22 mouse cellular contexts compared by ENCODE assay signal in genomic region chr1:163159911-163160310, GRCm38 (mm10).
DNase-seq lines count a peak whose midpoint lies in the region; ATAC-seq lines count a peak whose summit lies in the region.
"Had no signal": no experiment of that assay in that cellular context is flagged by ENCODE, and none has a peak within 500 bp of the region (broad histone marks: within the 10 kb centered on the region; RNA-seq: fewer than 3 reads in every experiment).

No protein-coding gene starts in this region.

- no peaks in the 10 kb centered on the region for H3K27me3 ChIP-seq in limb, embryonic 11.5 days (ENCODE audit: control insufficient read depth, insufficient read depth, low read length)
- H3K27me3 ChIP-seq in limb, embryonic 10.5 days (ENCODE audit: low read depth, poor library complexity, severe bottlenecking), result no peaks in the 10 kb centered on the region
- no peaks in the 10 kb centered on the region for H3K27me3 ChIP-seq in kidney, embryonic 14.5 days (ENCODE audit: control insufficient read depth, insufficient read depth, low read length)
- H3K27me3 ChIP-seq: heart, embryonic 12.5 days; limb, embryonic 15.5 days; midbrain, embryonic 13.5 days had no signal

- H3K4me1 ChIP-seq in limb, embryonic 11.5 days (ENCODE audit: control insufficient read depth, insufficient read depth, low read length), result peaks cover 10% of the 10 kb centered on the region
- peaks cover 36% of the 10 kb centered on the region for H3K4me1 ChIP-seq in limb, embryonic 10.5 days
- H3K4me1 ChIP-seq in kidney, embryonic 14.5 days (ENCODE audit: control insufficient read depth, insufficient read depth, low read length), result no peaks in the 10 kb centered on the region
- H3K4me1 ChIP-seq: heart, embryonic 12.5 days; limb, embryonic 15.5 days; midbrain, embryonic 13.5 days had no signal

- H3K4me3 ChIP-seq in limb, embryonic 11.5 days (ENCODE audit: low read depth, low read length), result no peak overlapping the region
- no peak overlapping the region for H3K4me3 ChIP-seq in limb, embryonic 10.5 days
- H3K4me3 ChIP-seq in kidney, embryonic 14.5 days (ENCODE audit: low read length), result no peak overlapping the region
- H3K4me3 ChIP-seq: gastrocnemius, adult 2 months; heart, embryonic 12.5 days; limb, embryonic 15.5 days; midbrain, embryonic 13.5 days had no signal

- no peak overlapping the region for H3K4me2 ChIP-seq in limb, embryonic 11.5 days (ENCODE audit: low read depth, severe bottlenecking)
- no peak overlapping the region for H3K4me2 ChIP-seq in kidney, embryonic 14.5 days (replicated peaks; ENCODE audit: low read depth, low read length)
- H3K4me2 ChIP-seq: heart, embryonic 12.5 days; limb, embryonic 15.5 days; midbrain, embryonic 13.5 days had no signal

- H3K36me3 ChIP-seq in limb, embryonic 11.5 days (ENCODE audit: control insufficient read depth, insufficient read depth, low read length), result no peaks in the 10 kb centered on the region
- H3K36me3 ChIP-seq in limb, embryonic 10.5 days, result no peaks in the 10 kb centered on the region
- H3K36me3 ChIP-seq in kidney, embryonic 14.5 days (ENCODE audit: control insufficient read depth, insufficient read depth, low read length), result no peaks in the 10 kb centered on the region
- H3K36me3 ChIP-seq: heart, embryonic 12.5 days; limb, embryonic 15.5 days; midbrain, embryonic 13.5 days had no signal

- DNase-seq in limb, embryonic 11.5 days (ENCODE audit: low spot score), result no peak
- no peak for DNase-seq in limb, embryonic 10.5 days (ENCODE audit: low spot score)
- peak; percentile 69 for DNase-seq in embryo, embryonic 11 days
- peak; percentile 59 for DNase-seq in mesoderm, embryonic 11.5 days (ENCODE audit: low read depth, low spot score)
- no peak for DNase-seq in right cerebral cortex, postnatal 4 days
- DNase-seq in heart, adult 9 months (ENCODE audit: low spot score in 2 of 2), result no peak
- no peak for DNase-seq in layer of hippocampus, postnatal 10 days (ENCODE audit: low spot score in 2 of 2)
- DNase-seq: adrenal gland, adult 8-10 months; cerebellum, adult 9-11 months; forebrain, postnatal 0 days; gastrocnemius, adult 2 months; heart, postnatal 14 days; layer of hippocampus, postnatal 36 days; right cerebral cortex, postnatal 14 days; thymus, postnatal 14 days had no signal

- H3K27ac ChIP-seq in limb, embryonic 11.5 days (replicated peaks; ENCODE audit: low read depth, low read length), result peak overlapping the region; percentile 40; the same call in 1 of the 2 replicates
- H3K27ac ChIP-seq in limb, embryonic 10.5 days, result no peak overlapping the region
- H3K27ac ChIP-seq in kidney, embryonic 14.5 days (ENCODE audit: low read depth, low read length), result no peak overlapping the region
- H3K27ac ChIP-seq: gastrocnemius, adult 2 months; limb, embryonic 15.5 days; midbrain, embryonic 13.5 days had no signal

- peak; percentile 31; the same call in 1 of the 2 replicates for ATAC-seq in limb, embryonic 11.5 days (ENCODE audit: insufficient number of reproducible peaks, low FRiP score, low TSS enrichment, low read depth)
- ATAC-seq in kidney, embryonic 14.5 days (ENCODE audit: low FRiP score, low TSS enrichment), result peak; percentile 57; the same call in 1 of the 2 replicates
- ATAC-seq: forebrain, postnatal 0 days; hindbrain, embryonic 16.5 days; intestine, embryonic 16.5 days; lung, postnatal 0 days; midbrain, embryonic 13.5 days had no signal

- no peak overlapping the region for H3K9ac ChIP-seq in limb, embryonic 11.5 days (ENCODE audit: low read length)
- no peak overlapping the region for H3K9ac ChIP-seq in kidney, embryonic 14.5 days (ENCODE audit: low read depth, low read length)
- H3K9ac ChIP-seq: forebrain, postnatal 0 days; heart, embryonic 12.5 days; limb, embryonic 15.5 days; midbrain, embryonic 13.5 days had no signal

- no peaks in the 10 kb centered on the region for H3K9me3 ChIP-seq in limb, embryonic 11.5 days (ENCODE audit: control insufficient read depth, low read length)
- H3K9me3 ChIP-seq in limb, embryonic 10.5 days (replicated peaks), result no peaks in the 10 kb centered on the region
- no peaks in the 10 kb centered on the region for H3K9me3 ChIP-seq in kidney, embryonic 14.5 days (ENCODE audit: control insufficient read depth, low read length)
- H3K9me3 ChIP-seq: heart, embryonic 12.5 days; limb, embryonic 15.5 days; midbrain, embryonic 13.5 days had no signal

- WGBS in limb, embryonic 11.5 days, result 14% methylated on average over 3 of the region's 3 CpGs
- 6% methylated on average over 3 of the region's 3 CpGs for WGBS in limb, embryonic 10.5 days
- WGBS in kidney, embryonic 14.5 days, result 45% methylated on average over 3 of the region's 3 CpGs

Comparison
In these comparisons a context has a peak if more than half of its experiments do, and no peak if none do; other contexts are left out.
1. DNase-seq: peak in embryo, embryonic 11 days (single experiment) and mesoderm, embryonic 11.5 days (single experiment); none in limb, embryonic 11.5 days (single experiment), limb, embryonic 10.5 days (single experiment), right cerebral cortex, postnatal 4 days (single experiment), heart, adult 9 months (0 of 2) and layer of hippocampus, postnatal 10 days (0 of 2).